Mouse (Mus musculus) olfactory bulb, adult 2 months (tissue): ENCODE measurements around the gene Pemt. TPM values are rescaled to one million over a fixed set of nuclear protein-coding genes. Genes with fewer than 3 reads are reported as not detected.
A peak's percentile ranks its signal among the peaks of the same experiment; 100 is the strongest.

ENCODE experiments used
- H3K27ac ChIP-seq: fragments of 200-500 bp; 2 replicates; pipeline ENCODE4 v1.5.1; 2012; ENCODE audit warnings: low read depth, low read length; ENCODE audit not compliant: insufficient read depth
- H3K4me1 ChIP-seq: fragments of 200-500 bp; 2 replicates; pipeline ENCODE4 v1.6.1; 2012; ENCODE audit warnings: low read length; ENCODE audit not compliant: control insufficient read depth, insufficient read depth
- H3K4me3 ChIP-seq: fragments of 200-500 bp; 2 replicates; pipeline ENCODE4 v1.5.1; 2012; ENCODE audit warnings: mild to moderate bottlenecking, low read depth, low read length, moderate library complexity; ENCODE audit not compliant: insufficient read depth
- CTCF ChIP-seq: fragments of 200-500 bp; IDR thresholded peaks from 2 replicates; pipeline ENCODE4 v1.5.1; 2012; ENCODE audit warnings: low read depth, mild to moderate bottlenecking, low read length, moderate library complexity; ENCODE audit not compliant: insufficient read depth
- POLR2A ChIP-seq: fragments of 200-500 bp; IDR thresholded peaks from 2 replicates; pipeline ENCODE4 v1.6.1; 2012; ENCODE audit warnings: mild to moderate bottlenecking, low read depth, low read length, moderate library complexity; ENCODE audit not compliant: insufficient read depth
- WGBS: fragments of 180-500 bp; shearing (Covaris S2); methylation state at CpG from one replicate; pipeline ENCODE4 v1.1.7; 2018; 5-methylcytosine and 5-hydroxymethylcytosine counted together
- polyA plus RNA-seq: library from polyadenylated mRNA; stranded (reverse); fragments of >200 nt; gene quantifications from 2 replicates; pipeline ENCODE4 v1.2.4, GENCODE M21; 2012; ENCODE audit warnings: low replicate concordance; ENCODE audit not compliant: missing spikeins, insufficient read depth, insufficient read length

Pemt gene
- polyA plus RNA-seq, 1 experiment = not detected

- 16% methylated on average over 34 of the region's 34 CpGs for WGBS
- peak overlapping the region; percentile 50 for H3K4me3 ChIP-seq
- H3K4me1 ChIP-seq = peaks cover 50% of the 10 kb centered on the region
- TF ChIP-seq CTCF = no peak
- no peak overlapping the region for H3K27ac ChIP-seq
Observed at GRCm38 (mm10) chr11:59963364-59964162, 82.7 kb downstream of the Pemt start.

DNA sequence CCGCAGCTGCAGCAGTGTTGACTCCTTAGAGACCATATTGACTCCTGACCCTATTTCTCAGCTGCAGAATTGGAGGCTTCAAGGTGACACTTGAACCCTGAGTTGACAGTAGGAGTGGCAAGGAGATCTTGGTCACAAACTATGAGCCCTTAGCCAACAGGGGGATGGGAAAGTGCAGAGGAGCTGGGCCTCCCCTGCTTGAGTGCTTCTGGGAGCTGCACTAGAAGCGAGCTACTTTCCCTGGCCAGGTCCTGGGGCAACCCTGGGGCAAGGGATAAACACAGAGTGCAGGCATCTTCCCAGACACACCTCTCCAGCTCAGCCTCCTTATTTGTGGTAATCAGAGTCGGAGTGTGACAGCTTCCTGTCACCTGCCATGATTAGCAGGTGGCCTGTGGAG is 83.7 kb downstream of the Pemt start:
- WGBS = 91% methylated on average over 3 of the region's 3 CpGs
- Histone ChIP-seq H3K27ac (no peak overlapping the region), H3K4me1 (peaks cover 52% of the 10 kb centered on the region), H3K4me3 (no peak overlapping the region)
- TF ChIP-seq POLR2A (no peak), CTCF (no peak)

GRCm38 (mm10) chr11:59961338-59961875 is 84.9 kb downstream of the Pemt start:
- H3K4me1 ChIP-seq = peaks cover 56% of the 10 kb centered on the region
- WGBS = 78% methylated on average over 9 of the region's 9 CpGs
- peak overlapping the region; percentile 19; the same call in 1 of the 2 replicates for H3K27ac ChIP-seq
- TF ChIP-seq CTCF (no peak), POLR2A (no peak)
- no peak overlapping the region for H3K4me3 ChIP-seq

GRCm38 (mm10) chr11:59960476-59961337 is 85.6 kb downstream of the Pemt start:
- peaks cover 55% of the 10 kb centered on the region for H3K4me1 ChIP-seq
- TF ChIP-seq POLR2A = no peak
- no peak for TF ChIP-seq CTCF
- H3K4me3 ChIP-seq = no peak overlapping the region
- 74% methylated on average over 20 of the region's 20 CpGs for WGBS
- H3K27ac ChIP-seq = peak overlapping the region; percentile 30; the same call in 1 of the 2 replicates

DNA sequence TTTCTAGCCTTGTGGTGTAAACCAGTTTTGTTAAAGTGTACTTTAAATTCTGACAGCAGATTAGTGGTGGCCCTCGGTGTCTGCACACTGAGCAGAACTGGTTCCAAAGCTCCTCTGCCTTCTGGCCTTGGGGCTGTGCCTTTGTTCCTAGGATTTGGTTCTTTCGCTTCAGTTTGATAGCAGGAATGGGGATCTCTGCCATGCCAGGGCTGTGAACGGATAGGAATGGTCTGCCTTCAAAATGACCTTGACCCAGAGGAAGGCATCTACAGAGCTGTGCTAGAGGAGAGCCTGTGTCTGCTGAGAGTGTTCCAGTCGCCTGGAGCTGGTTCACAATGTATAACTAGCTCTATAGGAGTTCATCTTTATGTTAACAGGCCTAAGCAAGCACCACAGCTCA is 86.8 kb downstream of the Pemt start:
- H3K27ac ChIP-seq = peak overlapping the region; percentile 22; the same call in 1 of the 2 replicates
- no peak overlapping the region for H3K4me3 ChIP-seq
- TF ChIP-seq CTCF (no peak), POLR2A (no peak)
- H3K4me1 ChIP-seq = peaks cover 46% of the 10 kb centered on the region
- WGBS = 75% methylated on average over 4 of the region's 4 CpGs

DNA sequence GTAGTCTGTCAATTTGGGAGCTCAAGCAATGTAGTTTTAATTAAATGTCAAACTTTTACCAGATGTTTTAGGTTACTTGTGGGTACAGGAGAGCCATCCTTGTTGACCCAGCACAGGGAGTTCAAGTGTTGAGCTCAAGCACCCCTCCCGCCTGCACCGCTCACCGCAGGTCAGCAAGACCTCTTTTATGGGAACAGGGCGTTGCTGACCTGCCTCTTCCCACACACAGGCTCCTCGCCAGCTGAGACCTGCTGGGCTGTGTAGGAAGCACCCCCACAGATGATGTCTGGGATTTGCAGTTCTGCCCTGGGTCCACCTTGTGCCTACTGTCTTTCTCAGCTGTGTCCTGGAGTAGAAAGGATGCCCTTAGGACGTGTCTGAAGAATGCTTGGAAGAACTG is 89.5 kb downstream of the Pemt start:
- WGBS = 81% methylated on average over 6 of the region's 6 CpGs
- Histone ChIP-seq H3K27ac (no peak overlapping the region), H3K4me3 (no peak overlapping the region), H3K4me1 (peaks cover 36% of the 10 kb centered on the region)
- TF ChIP-seq POLR2A (no peak), CTCF (no peak)

- Histone ChIP-seq H3K4me1 (peaks cover 15% of the 10 kb centered on the region), H3K27ac (no peak overlapping the region), H3K4me3 (no peak overlapping the region)
- TF ChIP-seq POLR2A (no peak), CTCF (no peak)
- WGBS = 89% methylated on average over 14 of the region's 14 CpGs
Observed at GRCm38 (mm10) chr11:59952892-59953291, 93.4 kb downstream of the Pemt start.

GRCm38 (mm10) chr11:59948401-59948767 is 97.9 kb downstream of the Pemt start:
- 2% methylated on average over 16 of the region's 16 CpGs for WGBS
- peaks cover 11% of the 10 kb centered on the region; the same call in 1 of the 2 replicates for H3K4me1 ChIP-seq
- no peak overlapping the region for H3K27ac ChIP-seq
- TF ChIP-seq POLR2A (no peak), CTCF (no peak)
- peak overlapping the region; percentile 76 for H3K4me3 ChIP-seq
